Mouse (Mus musculus) neural tube, embryonic 15.5 days (tissue): ENCODE results near the gene Ric3. TPM values are rescaled to one million over a fixed set of nuclear protein-coding genes. Genes with fewer than 3 reads are reported as not detected.
"Not testable (repeated sequence)": the region's sequence is repeated elsewhere in the genome, so short reads cannot be mapped to it uniquely, and the experiment has no call there.

Source experiments
- ATAC-seq: fragments of 200-750 bp; cut with Nextera tagmentation; 2 replicates; pipeline ENCODE4 v1.8.0; 2017; ENCODE audit warnings: mild to moderate bottlenecking, moderate TSS enrichment, moderate library complexity; ENCODE audit not compliant: low FRiP score
- H3K27ac ChIP-seq: fragments of 300-500 bp; sonication (generic); replicated peaks from 2 replicates; pipeline ENCODE4 v1.5.1; 2015; ENCODE audit warnings: mild to moderate bottlenecking, inconsistent platforms
- H3K27me3 ChIP-seq: fragments of 300-500 bp; sonication (generic); replicated peaks from 2 replicates; pipeline ENCODE4 v1.6.1; 2015; ENCODE audit warnings: inconsistent platforms
- H3K36me3 ChIP-seq: fragments of 300-500 bp; sonication (generic); 2 replicates; pipeline ENCODE4 v1.6.1; 2015; ENCODE audit warnings: inconsistent platforms
- H3K4me1 ChIP-seq: fragments of 300-500 bp; sonication (generic); 2 replicates; pipeline ENCODE4 v1.6.1; 2015; ENCODE audit warnings: inconsistent platforms
- H3K4me2 ChIP-seq: fragments of 300-500 bp; sonication (generic); 2 replicates; pipeline ENCODE4 v1.6.1; 2015; ENCODE audit warnings: inconsistent platforms, mild to moderate bottlenecking, moderate library complexity
- H3K4me3 ChIP-seq: fragments of 300-500 bp; sonication (generic); replicated peaks from 2 replicates; pipeline ENCODE4 v1.5.1; 2015; ENCODE audit warnings: mild to moderate bottlenecking, inconsistent platforms
- H3K9ac ChIP-seq: fragments of 300-500 bp; sonication (generic); replicated peaks from 2 replicates; pipeline ENCODE4 v1.6.1; 2015; ENCODE audit warnings: mild to moderate bottlenecking, inconsistent platforms
- H3K9me3 ChIP-seq: fragments of 300-500 bp; sonication (generic); replicated peaks from 2 replicates; pipeline ENCODE4 v1.6.1; 2016; ENCODE audit warnings: inconsistent platforms
- WGBS: fragments of 180-500 bp; shearing (Covaris S2); methylation state at CpG from one replicate; pipeline ENCODE4 v1.1.7; 2015; ENCODE audit warnings: mixed read lengths; 5-methylcytosine and 5-hydroxymethylcytosine counted together
- polyA plus RNA-seq: library from polyadenylated mRNA; unstranded; fragments of >200 nt; fragmentation: Nextera tagmentation; extraction: Ambion mirVana; gene quantifications from 2 replicates; pipeline ENCODE4 v1.2.1, GENCODE M21; 2015

Ric3 gene
- polyA plus RNA-seq, result 27.9 and 35.2 TPM in 2 replicates

DNA sequence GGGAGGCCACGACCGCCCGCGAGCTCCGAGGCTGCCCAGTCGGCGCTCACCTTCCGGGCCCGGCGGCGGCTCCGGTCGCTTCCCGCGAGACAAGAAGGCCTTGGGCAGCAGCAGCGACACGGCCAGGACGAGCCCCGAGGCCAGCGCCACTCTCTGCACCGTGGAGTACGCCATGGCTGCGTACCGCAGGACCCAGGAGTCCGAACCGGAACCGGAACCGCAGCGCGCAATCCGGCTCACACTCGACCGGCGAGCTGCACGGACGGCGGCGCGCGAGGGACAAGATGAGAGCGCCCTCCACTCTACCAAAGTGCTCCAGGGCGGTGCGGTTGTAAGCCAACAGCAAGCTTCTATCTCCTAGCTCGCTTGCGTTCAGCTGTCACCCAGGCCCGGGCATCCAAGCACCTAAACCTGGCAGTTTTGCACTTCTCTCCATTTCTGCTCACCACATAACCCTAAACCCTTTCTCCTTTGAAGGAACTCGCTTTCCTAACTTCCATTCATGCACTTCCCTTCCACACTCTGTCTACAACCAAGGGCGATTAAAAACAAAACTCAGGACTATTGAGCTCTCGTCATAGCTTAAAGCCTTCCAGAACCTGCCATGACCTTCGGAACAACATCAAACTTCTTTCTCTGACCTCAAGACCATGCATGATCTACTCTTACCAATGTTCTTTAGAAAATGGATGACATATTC lies at the start of gene Ric3:
Gene Ric3, minus strand, starts transcription at position 219 of the 700 bp plus-strand sequence.
- peaks cover 5% of the 10 kb centered on the region; the same call in 1 of the 2 replicates for H3K27me3 ChIP-seq
- WGBS, result 4% methylated on average over 50 of the region's 50 CpGs
- peak within 1 kb of the TSS; percentile 85 for H3K4me3 ChIP-seq
- H3K4me2 ChIP-seq, result peak within 1 kb of the TSS; percentile 74
- no peaks in the 10 kb centered on the region for H3K9me3 ChIP-seq
- ATAC-seq, result peak; percentile 96
- H3K27ac ChIP-seq, result peak within 1 kb of the TSS; percentile 70
- H3K36me3 ChIP-seq, result no peaks in the 10 kb centered on the region
- peaks cover 20% of the 10 kb centered on the region for H3K4me1 ChIP-seq
- H3K9ac ChIP-seq, result peak within 1 kb of the TSS; percentile 77

DNA sequence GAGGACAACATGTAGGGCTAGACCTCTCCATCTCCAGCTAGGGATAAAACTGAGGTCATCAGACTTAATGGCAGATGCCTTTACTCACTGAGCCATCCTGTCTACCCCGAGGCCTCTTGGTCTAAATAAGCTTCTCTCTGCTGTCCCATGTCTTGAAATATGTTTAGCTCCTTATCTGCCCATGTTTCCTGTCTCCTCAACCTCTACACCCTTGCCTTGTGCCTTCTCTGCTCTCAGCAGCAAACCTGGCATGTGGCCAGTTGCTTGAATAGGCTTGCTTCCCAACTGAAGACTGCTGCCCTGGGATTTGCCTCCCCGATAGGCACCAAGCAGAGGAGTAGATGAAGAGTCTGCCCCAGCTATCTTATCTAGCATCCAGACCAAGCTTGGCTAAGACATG lies 48.4 kb upstream of the Ric3 start:
- Histone ChIP-seq H3K4me1 (0 out of 2 replicates have a peak, but pooled peaks cover 5% of the 10 kb centered on the region), H3K36me3 (no peaks in the 10 kb centered on the region), H3K4me3 (no peak overlapping the region), H3K9me3 (no peaks in the 10 kb centered on the region), H3K9ac (no peak overlapping the region), H3K27ac (no peak overlapping the region), H3K4me2 (no peak overlapping the region), H3K27me3 (peaks cover 7% of the 10 kb centered on the region; the same call in 1 of the 2 replicates)
- ATAC-seq, result no peak
- 77% methylated on average over 2 of the region's 2 CpGs for WGBS

DNA sequence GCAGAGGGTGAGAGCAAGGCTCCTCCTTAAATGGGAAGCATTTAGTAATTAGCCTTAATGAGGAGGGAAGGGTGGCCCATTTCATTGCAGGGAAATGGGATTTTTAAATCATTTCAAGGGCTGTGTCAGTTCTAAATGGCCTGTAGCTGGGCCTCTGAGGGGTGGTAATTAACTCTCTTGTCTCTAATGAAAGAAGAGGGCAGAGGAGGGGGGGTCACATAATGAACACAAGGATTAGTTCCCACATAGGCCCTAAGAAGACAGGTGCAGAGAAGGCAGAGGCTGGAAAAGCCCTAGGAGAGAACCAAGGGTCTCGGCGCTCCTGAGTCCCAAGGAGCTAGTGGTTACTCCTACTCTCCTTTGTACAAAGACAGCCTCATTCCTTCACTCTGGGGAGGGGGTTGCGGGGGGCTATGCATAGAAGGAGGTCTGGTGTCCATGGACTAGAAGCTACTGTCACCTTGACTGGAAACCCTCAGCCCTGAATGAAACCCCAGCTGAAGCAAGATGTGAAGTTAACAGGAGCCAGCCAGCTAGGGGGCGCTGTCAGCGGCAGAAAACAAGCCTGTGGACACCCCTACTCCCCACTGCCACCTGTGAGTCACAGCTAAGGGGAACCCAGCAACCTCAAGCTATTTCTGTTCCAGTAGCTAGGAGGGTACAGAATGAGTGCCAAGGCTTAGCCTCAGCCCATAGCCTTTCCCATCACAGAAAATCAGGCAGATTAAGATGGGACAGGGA lies 47.0 kb upstream of the Ric3 start:
- WGBS, result 78% methylated on average over 5 of the region's 5 CpGs
- no peak for ATAC-seq
- no peak overlapping the region for H3K27ac ChIP-seq
- H3K9me3 ChIP-seq, result no peaks in the 10 kb centered on the region
- H3K36me3 ChIP-seq, result no peaks in the 10 kb centered on the region
- no peak overlapping the region for H3K4me2 ChIP-seq
- peaks cover 7% of the 10 kb centered on the region; the same call in 1 of the 2 replicates for H3K27me3 ChIP-seq
- H3K4me3 ChIP-seq, result no peak overlapping the region
- H3K9ac ChIP-seq, result no peak overlapping the region
- no peaks in the 10 kb centered on the region for H3K4me1 ChIP-seq

DNA sequence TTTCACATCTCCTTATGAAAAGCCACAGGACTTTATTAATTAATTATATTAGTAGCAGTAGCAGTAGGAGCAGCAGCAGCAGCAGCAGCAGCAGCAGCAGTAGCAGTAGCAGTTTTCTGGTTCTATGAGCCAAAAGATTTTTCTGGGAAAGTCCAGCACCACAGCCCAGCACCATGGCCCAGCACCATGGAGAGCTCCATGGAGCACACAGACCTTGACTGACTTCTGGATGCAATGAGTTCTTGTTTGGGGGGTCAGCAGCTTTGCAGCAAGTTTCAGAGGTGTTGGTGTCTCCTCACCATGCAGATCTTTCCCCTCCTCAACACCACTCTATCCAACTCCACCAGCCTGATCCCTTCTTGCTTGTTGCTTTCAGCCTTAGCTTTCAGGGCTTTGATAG lies 46.3 kb upstream of the Ric3 start:
- Histone ChIP-seq H3K4me2 (no peak overlapping the region), H3K4me1 (no peaks in the 10 kb centered on the region), H3K27ac (no peak overlapping the region)

DNA sequence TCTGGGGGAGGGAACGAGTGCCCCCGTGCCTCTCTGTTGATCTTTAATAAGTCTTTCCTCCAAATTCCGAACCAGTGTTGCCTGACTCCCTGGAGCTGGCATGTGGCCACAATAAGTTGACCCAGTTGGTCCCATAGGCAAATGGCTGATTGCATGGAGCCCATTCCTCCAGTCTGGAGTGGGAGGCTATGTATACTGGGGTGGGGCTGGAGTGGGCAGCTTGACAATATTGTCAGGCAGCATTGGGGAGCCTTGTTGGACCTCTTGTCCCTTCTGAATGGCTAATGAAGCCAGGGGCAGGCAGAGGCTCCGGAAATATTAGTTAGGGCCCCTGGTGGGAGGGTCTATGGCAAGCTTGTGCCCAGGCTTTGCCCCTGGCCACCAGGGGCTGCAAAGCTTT lies 32.8 kb upstream of the Ric3 start:
- Histone ChIP-seq H3K27me3 (0 out of 2 replicates have a peak, but pooled peaks cover 6% of the 10 kb centered on the region), H3K36me3 (no peaks in the 10 kb centered on the region), H3K27ac (no peak overlapping the region), H3K9ac (no peak overlapping the region), H3K4me3 (no peak overlapping the region), H3K4me1 (peaks cover 10% of the 10 kb centered on the region; the same call in 1 of the 2 replicates), H3K9me3 (no peaks in the 10 kb centered on the region), H3K4me2 (no peak overlapping the region)
- 0 out of 2 replicates have a peak, but pooled peaks have one; percentile 21 for ATAC-seq
- 50% methylated on average over 4 of the region's 4 CpGs for WGBS

More for the DNA sequence above, 46.3 kb upstream of the Ric3 start:
- ATAC-seq, result no peak
- Histone ChIP-seq H3K4me3 (no peak overlapping the region), H3K9ac (no peak overlapping the region), H3K9me3 (no peaks in the 10 kb centered on the region), H3K36me3 (no peaks in the 10 kb centered on the region), H3K27me3 (peaks cover 7% of the 10 kb centered on the region; the same call in 1 of the 2 replicates)

DNA sequence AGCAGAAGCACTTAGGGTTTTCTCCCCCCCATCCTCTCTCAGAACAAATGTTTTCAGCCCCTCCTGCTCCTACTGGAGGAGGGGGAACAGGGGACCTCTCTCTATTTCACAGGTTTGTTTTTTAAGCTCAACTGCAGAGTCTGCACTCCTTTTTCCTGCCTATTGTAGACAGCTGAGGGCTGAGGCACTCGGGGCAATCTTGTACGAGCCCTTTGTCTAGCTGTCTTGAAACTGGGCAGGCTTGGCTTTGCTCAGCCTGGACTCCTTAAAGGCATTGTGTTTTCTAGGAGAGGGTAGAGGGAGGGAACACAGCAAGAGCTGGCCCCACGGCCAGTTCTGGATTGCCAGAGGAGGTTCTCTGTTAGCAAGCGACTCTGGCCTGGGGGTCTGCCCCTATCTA lies 32.4 kb upstream of the Ric3 start:
- peak; percentile 67; the same call in 1 of the 2 replicates for ATAC-seq
- H3K4me3 ChIP-seq, H3K27ac ChIP-seq, H3K4me2 ChIP-seq, H3K9me3 ChIP-seq, H3K36me3 ChIP-seq, H3K4me1 ChIP-seq, H3K9ac ChIP-seq, H3K27me3 ChIP-seq: not testable (repeated sequence)
- 0% methylated on average over 1 of the region's 4 CpGs for WGBS

DNA sequence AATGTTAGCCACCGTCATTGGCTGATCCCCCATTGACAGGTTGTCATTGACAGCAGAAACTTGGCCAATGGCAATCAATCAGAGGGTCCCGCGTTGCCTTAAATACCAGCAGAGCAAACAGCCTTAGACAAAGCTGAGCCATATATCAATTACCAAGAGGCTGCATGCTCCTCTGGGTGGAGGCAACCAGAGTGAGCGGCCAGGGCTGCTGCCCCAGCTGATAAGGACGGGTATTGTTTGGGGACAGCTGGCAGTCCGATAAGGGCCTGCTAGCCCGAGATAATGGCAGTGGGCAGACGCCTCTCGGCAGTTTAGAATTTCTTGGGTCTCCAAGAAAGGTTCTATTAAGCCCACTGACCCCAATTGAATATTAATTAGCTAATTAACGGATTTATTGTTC lies 31.8 kb upstream of the Ric3 start:
- Histone ChIP-seq H3K9me3 (no peaks in the 10 kb centered on the region), H3K4me2 (no peak overlapping the region), H3K4me1 (peaks cover 10% of the 10 kb centered on the region; the same call in 1 of the 2 replicates), H3K9ac (no peak overlapping the region), H3K36me3 (no peaks in the 10 kb centered on the region), H3K27me3 (0 out of 2 replicates have a peak, but pooled peaks cover 6% of the 10 kb centered on the region), H3K27ac (no peak overlapping the region), H3K4me3 (no peak overlapping the region)
- WGBS, result 9% methylated on average over 10 of the region's 10 CpGs
- ATAC-seq, result no peak; the same call in 1 of the 2 replicates

DNA sequence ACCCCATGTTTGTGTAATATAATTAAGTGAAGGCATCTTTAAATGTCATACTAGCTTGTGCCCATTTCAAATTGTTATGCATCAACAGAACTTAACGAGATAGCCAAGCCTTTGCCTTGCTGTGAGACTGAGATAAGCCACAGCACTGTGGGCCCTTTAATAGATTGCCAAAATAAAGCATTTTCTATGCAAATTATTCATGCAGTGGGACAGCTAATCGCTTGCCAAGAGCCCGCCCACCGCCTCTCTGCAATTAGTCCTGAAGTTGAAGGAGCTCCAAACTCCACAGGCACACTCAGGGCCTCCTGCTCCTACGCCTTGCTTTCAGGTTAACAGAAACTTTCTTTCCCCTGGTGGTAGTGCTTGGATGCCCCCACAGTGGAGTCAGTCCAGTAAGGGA lies 27.9 kb upstream of the Ric3 start:
- H3K27ac ChIP-seq, result no peak overlapping the region
- WGBS, result 42% methylated on average over 5 of the region's 5 CpGs
- no peak for ATAC-seq

DNA sequence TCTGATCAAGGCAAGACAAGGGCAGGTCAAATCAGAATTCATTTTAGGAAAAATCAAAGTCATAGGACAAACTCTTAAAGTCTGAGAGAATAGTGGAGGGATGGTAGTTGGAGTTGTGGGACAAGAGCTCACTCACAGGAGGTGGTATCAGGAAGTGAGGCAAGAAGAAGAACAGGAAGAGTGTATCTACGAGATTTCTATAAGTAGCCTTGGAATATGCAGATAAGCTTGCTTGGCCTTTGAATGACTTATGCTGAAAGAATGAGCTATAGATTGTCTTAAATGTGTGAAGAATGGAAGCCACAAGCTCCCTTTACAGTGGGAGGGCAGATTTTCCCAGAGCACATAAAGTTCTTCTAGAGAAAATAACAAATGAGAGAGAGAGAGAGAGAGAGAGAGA lies 21.8 kb upstream of the Ric3 start:
- Histone ChIP-seq H3K36me3 (no peaks in the 10 kb centered on the region), H3K9ac (no peak overlapping the region), H3K4me2 (no peak overlapping the region), H3K4me3 (no peak overlapping the region), H3K27ac (no peak overlapping the region), H3K27me3 (peaks cover 3% of the 10 kb centered on the region; the same call in 1 of the 2 replicates), H3K4me1 (no peaks in the 10 kb centered on the region), H3K9me3 (no peaks in the 10 kb centered on the region)
- ATAC-seq, result no peak
- 73% methylated on average over 1 of the region's 1 CpGs for WGBS

More for the DNA sequence above, 27.9 kb upstream of the Ric3 start:
- Histone ChIP-seq H3K4me2 (no peak overlapping the region), H3K9me3 (no peaks in the 10 kb centered on the region), H3K4me1 (peaks cover 7% of the 10 kb centered on the region; the same call in 1 of the 2 replicates), H3K27me3 (0 out of 2 replicates have a peak, but pooled peaks cover 6% of the 10 kb centered on the region), H3K9ac (no peak overlapping the region), H3K4me3 (no peak overlapping the region), H3K36me3 (no peaks in the 10 kb centered on the region)

DNA sequence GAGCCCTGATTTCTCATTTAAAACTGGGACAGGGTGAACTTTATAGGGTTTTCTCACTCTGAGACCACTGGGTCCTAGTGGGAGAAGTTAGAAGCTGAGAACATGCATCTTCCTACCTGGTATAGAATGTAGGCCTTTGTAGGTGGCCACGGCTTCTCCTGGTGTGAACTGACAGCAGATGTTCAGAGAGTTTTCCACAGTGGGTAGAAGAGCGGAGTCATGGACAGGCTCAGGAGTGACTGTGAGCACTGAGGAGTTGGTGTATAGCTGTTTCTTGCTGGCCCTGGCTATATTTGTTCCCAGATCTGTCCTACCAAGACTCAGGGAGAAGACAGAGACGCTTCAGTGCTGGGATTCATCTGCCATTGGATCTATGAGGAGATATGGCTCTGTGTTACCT lies 18.0 kb upstream of the Ric3 start:
- Histone ChIP-seq H3K9ac (no peak overlapping the region), H3K4me2 (no peak overlapping the region), H3K4me3 (no peak overlapping the region), H3K27ac (no peak overlapping the region), H3K36me3 (no peaks in the 10 kb centered on the region), H3K9me3 (no peaks in the 10 kb centered on the region), H3K27me3 (peaks cover 3% of the 10 kb centered on the region; the same call in 1 of the 2 replicates), H3K4me1 (no peaks in the 10 kb centered on the region)
- ATAC-seq, result no peak
- WGBS, result 92% methylated on average over 3 of the region's 3 CpGs

DNA sequence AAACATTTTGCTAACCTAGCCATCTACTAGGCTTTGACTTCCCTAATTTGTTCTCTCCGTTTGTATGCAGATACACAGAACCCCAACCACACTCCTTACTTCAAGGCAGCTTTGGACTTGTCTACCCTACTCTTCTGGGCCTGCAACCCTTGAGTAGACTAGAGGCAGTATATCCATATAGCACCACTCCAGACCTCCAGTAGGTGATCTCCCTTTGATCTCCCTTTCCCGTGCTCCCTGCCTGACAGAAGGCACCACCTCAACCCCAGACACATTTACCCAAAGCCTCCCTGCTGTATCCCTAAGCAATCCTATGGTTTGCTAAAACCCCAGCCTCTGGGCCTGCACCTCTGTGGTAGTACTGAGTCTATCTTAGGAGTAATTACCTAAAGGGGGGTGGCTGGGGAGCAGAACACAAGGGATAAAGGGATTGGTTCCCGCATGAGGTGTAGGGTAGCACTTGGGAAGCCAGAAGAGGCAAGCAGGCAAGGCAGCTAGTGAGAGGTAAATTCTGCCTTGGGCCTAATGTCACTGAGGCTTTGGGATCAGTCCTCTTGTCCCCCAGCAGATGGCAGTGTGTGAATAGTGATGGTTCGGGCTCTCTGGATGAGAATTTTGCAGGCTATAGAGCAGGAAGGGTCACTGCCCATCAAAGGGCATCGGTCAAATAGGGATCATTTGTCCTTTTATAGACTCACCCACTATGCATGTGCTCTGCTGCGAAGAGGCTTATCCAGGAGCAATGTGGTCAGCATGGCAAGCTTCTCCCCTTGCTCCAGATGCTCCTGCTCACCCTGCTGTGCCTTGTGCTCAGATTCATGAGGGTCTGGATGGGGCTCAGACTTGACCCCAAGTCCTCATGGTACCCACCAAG lies 15.3 kb upstream of the Ric3 start:
- Histone ChIP-seq H3K27me3 (peaks cover 3% of the 10 kb centered on the region; the same call in 1 of the 2 replicates), H3K36me3 (no peaks in the 10 kb centered on the region), H3K9me3 (no peaks in the 10 kb centered on the region), H3K4me3 (no peak overlapping the region), H3K4me1 (no peaks in the 10 kb centered on the region), H3K4me2 (no peak overlapping the region), H3K9ac (no peak overlapping the region), H3K27ac (no peak overlapping the region)
- ATAC-seq, result peak; percentile 45; the same call in 1 of the 2 replicates
- 26% methylated on average over 6 of the region's 6 CpGs for WGBS
